Mouse (Mus musculus) embryonic fibroblast, embryonic 13.5 days (primary cell): Measurements from ENCODE around the gene Tmem259. TPM values are rescaled to one million over a fixed set of nuclear protein-coding genes. Genes with fewer than 3 reads are reported as not detected.
"Not testable (repeated sequence)": the region's sequence is repeated elsewhere in the genome, so short reads cannot be mapped to it uniquely, and the experiment has no call there.

Experiments used
- H3K27ac ChIP-seq: 2 replicates; pipeline ENCODE4 v1.5.1; 2012; ENCODE audit warnings: low read length, control low read depth, inconsistent platforms; ENCODE audit not compliant: insufficient read depth
- H3K4me1 ChIP-seq: 2 replicates; pipeline ENCODE4 v1.6.1; 2011; ENCODE audit warnings: low read length; ENCODE audit not compliant: control insufficient read depth, insufficient read depth
- H3K4me3 ChIP-seq: 2 replicates; pipeline ENCODE4 v1.5.1; 2011; ENCODE audit warnings: mild to moderate bottlenecking, control low read depth, low read length; ENCODE audit not compliant: insufficient read depth
- CTCF ChIP-seq: IDR thresholded peaks from 2 replicates; pipeline ENCODE4 v1.5.1; 2011; ENCODE audit warnings: mild to moderate bottlenecking, control low read depth, low read length, moderate library complexity, borderline replicate concordance; ENCODE audit not compliant: insufficient read depth
- POLR2A ChIP-seq: IDR thresholded peaks from 2 replicates; pipeline ENCODE4 v1.6.1; 2011; ENCODE audit warnings: low read depth, mild to moderate bottlenecking, control low read depth, low read length, moderate library complexity
- polyA plus RNA-seq: library from polyadenylated mRNA; stranded (reverse); fragments of >200 nt; gene quantifications from 2 replicates; pipeline ENCODE4 v1.2.4, GENCODE M21; 2011; ENCODE audit warnings: low read depth; ENCODE audit not compliant: missing spikeins, insufficient read length

The Tmem259 gene
- polyA plus RNA-seq, 1 experiment: 73.4 TPM

- Histone ChIP-seq H3K27ac (no peak within 1 kb of the TSS), H3K4me1 (no peaks in the 10 kb centered on the region), H3K4me3 (no peak within 1 kb of the TSS)
- no peak for TF ChIP-seq CTCF
- no peak for TF ChIP-seq POLR2A
These were observed 13.5 kb downstream of the Tmem259 start, which contains the start of gene Grin3b for GRCm38 (mm10) chr10:79970415-79971182. Gene Grin3b (plus strand): TSS chr10:79970715.

- no peak; the same call in 1 of the 2 replicates for TF ChIP-seq POLR2A
- no peak for TF ChIP-seq CTCF
- no peaks in the 10 kb centered on the region for H3K4me1 ChIP-seq
- no peak overlapping the region for H3K27ac ChIP-seq
- H3K4me3 ChIP-seq: no peak overlapping the region
These were observed 15.0 kb downstream of the Tmem259 start for GRCm38 (mm10) chr10:79969124-79969568.

- no peak for TF ChIP-seq POLR2A
- TF ChIP-seq CTCF: no peak
- Histone ChIP-seq H3K4me1 (no peaks in the 10 kb centered on the region), H3K4me3 (no peak overlapping the region), H3K27ac (no peak overlapping the region)
These were observed 15.9 kb downstream of the Tmem259 start for GRCm38 (mm10) chr10:79968181-79968580.

GRCm38 (mm10) chr10:79966886-79967400 lies 17.2 kb downstream of the Tmem259 start:
- no peak overlapping the region for H3K4me3 ChIP-seq
- TF ChIP-seq POLR2A: no peak
- no peak for TF ChIP-seq CTCF
- no peak overlapping the region for H3K27ac ChIP-seq
- no peaks in the 10 kb centered on the region for H3K4me1 ChIP-seq

- TF ChIP-seq POLR2A (no peak), CTCF (no peak)
- Histone ChIP-seq H3K4me3 (no peak overlapping the region), H3K27ac (no peak overlapping the region), H3K4me1 (peaks cover 5% of the 10 kb centered on the region)
These were observed 18.8 kb downstream of the Tmem259 start for GRCm38 (mm10) chr10:79965325-79965724.

- no peak overlapping the region for H3K4me3 ChIP-seq
- no peak overlapping the region for H3K27ac ChIP-seq
- TF ChIP-seq POLR2A (no peak), CTCF (no peak)
- peaks cover 5% of the 10 kb centered on the region for H3K4me1 ChIP-seq
These were observed 19.4 kb downstream of the Tmem259 start for GRCm38 (mm10) chr10:79964727-79965126.

- peaks cover 5% of the 10 kb centered on the region for H3K4me1 ChIP-seq
- peak overlapping the region; percentile 79 for H3K4me3 ChIP-seq
- no peak overlapping the region for H3K27ac ChIP-seq
- TF ChIP-seq CTCF: no peak
- no peak for TF ChIP-seq POLR2A
These were observed 23.3 kb downstream of the Tmem259 start for GRCm38 (mm10) chr10:79960671-79961294.

GRCm38 (mm10) chr10:79959847-79960601 lies 24.1 kb downstream of the Tmem259 start, which contains the start of gene Wdr18:
Gene Wdr18 (plus strand): TSS chr10:79960152.
- TF ChIP-seq CTCF (peak; percentile 70), POLR2A (peak; percentile 73)
- Histone ChIP-seq H3K27ac (no peak within 1 kb of the TSS), H3K4me3 (peak within 1 kb of the TSS; percentile 79), H3K4me1 (peaks cover 5% of the 10 kb centered on the region)

GRCm38 (mm10) chr10:79959412-79959811 lies 24.7 kb downstream of the Tmem259 start:
- not testable (repeated sequence) for H3K4me3 ChIP-seq, H3K27ac ChIP-seq, H3K4me1 ChIP-seq
